Mouse (Mus musculus) heart, postnatal 14 days (tissue): ENCODE results near the gene Hist1h2bh. TPM values are rescaled to one million over a fixed set of nuclear protein-coding genes. Genes with fewer than 3 reads are reported as not detected.
"Not testable (repeated sequence)": the region's sequence is repeated elsewhere in the genome, so short reads cannot be mapped to it uniquely, and the experiment has no call there.

ENCODE experiments used
- DNase-seq, 2 experiments: peaks; one replicate each; pipeline ENCODE4 v3.0.0; 2021 to 2022
- intact Hi-C: fragments of 180-260 bp; cut with DNase I; formaldehyde crosslinking; loops from one replicate; pipeline ENCODE4 v1.15.1; 2025
- total RNA-seq, 2 experiments: library from RNA; stranded (reverse); gene quantifications; 2 replicates each; pipeline ENCODE4 v1.2.3; 2021

Hist1h2bh gene
- total RNA-seq, 2 experiments from 2014 or later, result 3.7 to 7.4 TPM

DNA sequence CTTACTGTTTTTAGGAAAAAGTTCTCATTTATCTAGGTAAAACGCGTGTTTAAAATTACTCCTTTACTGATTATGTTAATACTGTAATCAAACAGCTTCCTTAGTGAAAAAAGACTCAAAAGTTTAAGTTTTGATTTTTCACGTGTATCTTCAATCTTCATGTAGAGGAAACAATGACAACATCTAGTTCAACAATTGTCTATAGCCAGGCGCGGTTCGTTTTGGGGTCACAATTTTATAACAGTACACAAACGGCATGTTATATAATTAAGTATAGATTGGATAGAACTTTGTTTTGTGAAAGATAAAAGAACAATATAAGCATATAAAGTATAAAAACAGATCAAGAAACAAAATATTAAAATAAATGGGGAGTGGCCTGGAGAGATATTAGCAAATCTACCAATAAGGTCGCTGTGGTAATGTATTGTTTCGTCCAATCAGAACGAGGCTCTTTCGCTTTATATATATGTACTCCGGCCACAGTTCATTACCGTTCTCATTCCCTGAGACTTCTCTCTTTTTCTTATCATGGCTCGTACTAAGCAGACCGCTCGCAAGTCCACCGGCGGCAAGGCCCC, 32.2 kb upstream of the Hist1h2bh start, which contains the start of gene Hist1h3d:
TSS of gene Hist1h3d (plus strand) at position 493 of the 581 bp plus-strand sequence.
- intact Hi-C loops, result no loop called here
- peak in 1 of 2 experiments; percentile 44 for DNase-seq

DNA sequence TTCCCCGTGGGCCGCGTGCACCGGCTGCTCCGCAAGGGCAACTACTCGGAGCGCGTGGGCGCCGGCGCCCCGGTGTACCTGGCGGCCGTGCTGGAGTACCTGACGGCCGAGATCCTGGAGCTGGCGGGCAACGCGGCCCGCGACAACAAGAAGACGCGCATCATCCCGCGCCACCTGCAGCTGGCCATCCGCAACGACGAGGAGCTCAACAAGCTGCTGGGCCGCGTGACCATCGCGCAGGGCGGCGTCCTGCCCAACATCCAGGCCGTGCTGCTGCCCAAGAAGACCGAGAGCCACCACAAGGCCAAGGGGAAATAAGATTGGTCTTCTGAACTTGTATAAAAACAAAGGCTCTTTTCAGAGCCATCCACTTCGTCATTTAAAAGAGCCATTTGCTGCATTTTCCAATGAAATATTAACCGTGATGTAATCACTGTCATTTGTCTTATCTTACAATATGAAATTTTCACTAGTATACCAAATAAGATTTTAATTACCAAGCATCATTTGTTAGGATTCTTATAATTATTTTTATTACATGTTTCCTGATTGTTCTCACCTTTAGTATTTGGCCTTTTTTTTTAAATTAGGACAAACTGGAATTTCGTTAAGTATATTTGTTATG, 31.5 kb upstream of the Hist1h2bh start:
- intact Hi-C loops, result loop anchor here (5.0 kb wide), 1 partner anchor 1537 kb away; the partner anchor contains the start of genes Hist1h2ah and Hist1h2bk
- DNase-seq, result not testable (repeated sequence)

DNA sequence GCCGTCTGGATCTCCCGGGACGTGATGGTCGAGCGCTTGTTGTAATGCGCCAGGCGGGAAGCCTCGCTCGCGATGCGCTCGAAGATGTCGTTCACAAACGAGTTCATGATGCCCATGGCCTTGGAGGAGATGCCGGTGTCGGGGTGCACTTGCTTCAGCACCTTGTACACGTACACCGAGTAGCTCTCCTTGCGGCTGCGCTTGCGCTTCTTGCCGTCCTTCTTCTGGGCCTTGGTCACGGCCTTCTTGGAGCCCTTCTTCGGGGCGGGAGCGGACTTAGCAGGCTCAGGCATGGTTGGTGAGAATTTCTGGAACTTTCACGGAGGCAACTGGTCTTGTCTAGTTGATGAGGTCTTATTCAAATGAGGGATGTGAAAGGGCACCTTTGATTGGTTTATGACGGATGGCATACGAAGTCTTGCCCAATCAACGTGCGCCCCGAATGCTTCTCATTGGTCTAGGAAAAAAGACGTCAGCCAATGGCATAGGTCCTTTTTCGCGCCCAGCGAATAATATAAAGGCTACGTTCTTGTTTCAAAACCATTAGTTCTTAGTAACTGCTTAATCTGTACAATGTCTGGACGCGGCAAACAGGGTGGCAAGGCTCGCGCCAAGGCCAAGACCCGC, 30.8 kb upstream of the Hist1h2bh start, which contains the start of the genes Hist1h2bf and Hist1h2ad:
TSS of gene Hist1h2bf (minus strand) at position 299 of the 627 bp plus-strand sequence.
TSS of gene Hist1h2ad (plus strand) at position 484 of the 627 bp plus-strand sequence.
- peak; percentile 77 to 85 for DNase-seq
- intact Hi-C loops, result loop anchor here (5.0 kb wide), 1 partner anchor 1537 kb away; the partner anchor contains the start of genes Hist1h2ah and Hist1h2bk

DNA sequence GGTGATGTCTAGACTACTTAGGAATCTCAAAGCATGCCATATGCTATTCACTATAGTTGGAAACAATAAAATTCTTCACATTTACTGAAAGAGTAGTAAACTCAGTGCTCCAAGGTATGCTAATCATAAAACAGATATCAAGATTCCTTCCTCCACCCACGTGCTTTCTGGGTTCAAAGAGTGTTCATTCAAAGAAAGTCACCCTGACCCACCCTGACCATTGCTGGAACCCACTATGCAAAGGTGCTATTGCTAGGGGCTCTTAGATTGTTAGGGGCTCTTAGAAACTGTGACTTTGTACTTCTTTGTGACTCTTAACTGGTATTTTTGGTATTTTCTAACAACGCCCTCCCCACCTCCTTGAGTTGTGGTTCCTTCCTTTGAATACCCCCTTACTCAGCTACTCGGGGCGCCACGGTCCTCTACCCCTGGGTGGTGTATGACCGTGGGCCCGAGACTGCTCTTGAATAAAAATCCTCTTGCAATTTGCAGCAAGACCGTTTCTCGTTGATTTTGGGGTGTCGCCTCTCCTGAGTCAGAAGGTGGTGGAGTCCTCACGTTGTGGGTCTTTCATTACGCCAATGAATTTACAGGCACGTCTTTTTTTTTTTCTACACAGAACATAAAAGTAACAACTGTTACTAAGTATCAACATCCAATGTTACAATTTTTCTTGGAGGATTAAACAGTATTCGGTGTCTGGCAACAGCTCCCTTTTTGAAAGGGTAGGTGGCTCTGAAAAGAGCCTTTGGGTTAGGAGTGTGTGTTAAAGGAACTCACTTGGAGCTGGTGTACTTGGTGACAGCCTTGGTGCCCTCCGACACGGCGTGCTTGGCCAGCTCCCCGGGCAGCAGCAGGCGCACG, 30.1 kb upstream of the Hist1h2bh start:
- DNase-seq, result not testable (repeated sequence)
- intact Hi-C loops, result loop anchor here (5.0 kb wide), 1 partner anchor 1536 kb away; the partner anchor contains the start of genes Hist1h2ah and Hist1h2bk

DNA sequence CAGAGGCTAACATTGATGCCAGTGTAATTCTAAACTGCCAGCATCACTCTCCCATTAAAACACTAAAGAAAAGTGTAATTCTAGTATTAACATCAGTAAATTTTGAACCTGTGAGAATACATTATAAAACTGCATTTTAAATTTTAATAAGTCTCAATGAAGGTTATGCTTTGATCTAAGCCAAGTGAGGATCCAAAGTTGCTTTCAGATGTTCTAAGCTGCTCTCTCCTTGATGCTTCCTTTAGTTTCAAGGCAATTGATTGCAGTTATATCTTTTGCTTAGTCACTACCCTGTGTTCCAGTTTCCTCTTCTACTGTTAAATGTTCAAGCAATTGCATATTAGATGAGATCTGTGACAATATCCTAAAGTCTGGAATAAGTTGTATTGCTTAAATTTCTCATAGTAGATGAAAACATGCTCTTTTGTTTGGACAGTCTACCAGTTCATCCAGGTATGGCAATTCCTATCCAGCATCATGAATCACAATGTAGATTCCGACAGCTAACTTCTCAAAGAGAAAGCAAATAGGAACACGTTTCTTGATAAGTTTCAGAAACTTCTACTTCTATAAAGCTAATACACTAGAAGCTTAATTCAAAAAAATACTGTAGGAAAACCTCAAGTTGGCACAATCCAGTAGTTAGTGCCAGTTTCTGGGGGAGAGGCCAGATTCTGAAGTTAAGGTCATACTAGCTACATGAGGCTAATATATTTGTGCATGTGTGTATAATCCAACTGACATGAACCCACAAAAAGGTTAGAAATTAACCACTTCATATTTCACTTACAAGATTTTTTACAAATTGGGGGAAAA, 29.2 kb upstream of the Hist1h2bh start:
- DNase-seq, result no peak
- intact Hi-C loops, result loop anchor here (5.0 kb wide), 1 partner anchor 1535 kb away; the partner anchor contains the start of genes Hist1h2ah and Hist1h2bk

DNA sequence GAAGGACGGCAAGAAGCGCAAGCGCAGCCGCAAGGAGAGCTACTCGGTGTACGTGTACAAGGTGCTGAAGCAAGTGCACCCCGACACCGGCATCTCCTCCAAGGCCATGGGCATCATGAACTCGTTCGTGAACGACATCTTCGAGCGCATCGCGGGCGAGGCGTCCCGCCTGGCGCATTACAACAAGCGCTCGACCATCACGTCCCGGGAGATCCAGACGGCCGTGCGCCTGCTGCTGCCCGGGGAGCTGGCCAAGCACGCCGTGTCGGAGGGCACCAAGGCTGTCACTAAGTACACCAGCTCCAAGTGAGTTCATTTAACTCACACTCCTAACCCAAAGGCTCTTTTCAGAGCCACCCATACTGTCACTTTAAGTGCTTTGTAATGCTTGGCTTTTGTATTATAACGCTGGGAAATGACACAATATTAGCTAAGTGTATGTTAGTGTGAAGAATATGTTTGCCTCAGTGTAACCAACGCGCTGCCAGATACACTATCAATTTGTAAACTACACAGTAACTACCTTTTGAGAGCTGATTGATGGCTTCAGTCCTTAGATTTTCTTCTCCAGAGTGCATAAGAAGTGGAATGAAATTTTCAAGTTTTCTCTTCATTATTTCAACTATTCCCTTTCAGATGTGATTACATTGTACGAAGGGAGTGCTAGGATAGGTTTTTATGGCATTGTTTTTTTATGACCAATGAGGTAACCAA, 28.5 kb upstream of the Hist1h2bh start:
- intact Hi-C loops, result loop anchor here (5.0 kb wide), 1 partner anchor 1534 kb away; the partner anchor contains the start of genes Hist1h2ah and Hist1h2bk

DNA sequence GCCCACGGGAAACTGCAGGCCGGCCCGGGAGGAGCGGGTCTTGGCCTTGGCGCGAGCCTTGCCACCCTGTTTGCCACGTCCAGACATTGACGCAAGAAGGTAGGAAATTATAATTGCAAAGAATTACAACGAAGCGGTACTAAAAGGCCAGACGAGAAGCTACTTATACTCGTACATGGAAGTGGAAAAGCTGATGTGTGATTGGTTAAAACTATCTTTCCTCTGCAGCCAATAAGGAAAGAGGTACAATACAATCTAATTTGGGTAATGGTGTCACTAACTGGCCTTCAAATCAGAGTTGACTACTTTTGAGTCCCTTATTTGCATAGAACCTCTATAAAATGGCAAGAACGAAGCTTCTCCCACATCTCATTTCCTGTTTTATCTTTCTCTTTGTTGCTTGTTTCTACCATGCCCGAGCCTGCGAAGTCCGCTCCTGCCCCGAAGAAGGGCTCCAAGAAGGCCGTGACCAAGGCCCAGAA, 27.9 kb upstream of the Hist1h2bh start, which contains the start of the genes Hist1h2ae and Hist1h2bg:
TSS of gene Hist1h2ae (minus strand) at position 199 of the 482 bp plus-strand sequence.
TSS of gene Hist1h2bg (plus strand) at position 375 of the 482 bp plus-strand sequence.
- intact Hi-C loops, result loop anchor here (5.0 kb wide), 1 partner anchor 1534 kb away; the partner anchor contains the start of genes Hist1h2ah and Hist1h2bk
- DNase-seq, result peak; percentile 51 to 55

More for the DNA sequence above, 28.5 kb upstream of the Hist1h2bh start:
- not testable (repeated sequence) for DNase-seq

DNA sequence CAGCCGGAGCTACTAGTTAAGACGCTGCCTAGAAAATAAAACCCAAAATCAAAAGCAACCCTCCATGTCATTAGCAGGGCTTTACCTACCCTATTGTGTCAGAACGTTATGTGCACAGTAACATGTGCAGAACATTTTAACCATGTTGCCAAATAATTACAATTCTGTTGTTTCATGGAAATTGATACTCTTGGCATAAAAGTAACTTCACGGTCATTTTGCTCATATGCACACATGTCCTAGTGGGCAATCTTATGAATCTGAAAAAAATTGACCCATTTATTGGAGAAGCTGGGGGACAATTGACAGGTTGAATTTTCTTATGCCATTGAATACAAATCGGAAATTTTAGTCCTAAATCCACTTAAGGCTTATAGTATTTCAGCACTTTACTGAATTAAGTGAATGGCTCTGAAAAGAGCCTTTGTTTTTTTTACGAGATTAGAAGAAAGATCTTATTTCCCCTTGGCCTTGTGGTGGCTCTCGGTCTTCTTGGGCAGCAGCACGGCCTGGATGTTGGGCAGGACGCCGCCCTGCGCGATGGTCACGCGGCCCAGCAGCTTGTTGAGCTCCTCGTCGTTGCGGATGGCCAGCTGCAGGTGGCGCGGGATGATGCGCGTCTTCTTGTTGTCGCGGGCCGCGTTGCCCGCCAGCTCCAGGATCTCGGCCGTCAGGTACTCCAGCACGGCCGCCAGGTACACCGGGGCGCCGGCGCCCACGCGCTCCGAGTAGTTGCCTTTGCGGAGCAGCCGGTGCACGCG, 27.2 kb upstream of the Hist1h2bh start:
- intact Hi-C loops, result loop anchor here (5.0 kb wide), 1 partner anchor 1533 kb away; the partner anchor contains the start of genes Hist1h2ah and Hist1h2bk
- not testable (repeated sequence) for DNase-seq

DNA sequence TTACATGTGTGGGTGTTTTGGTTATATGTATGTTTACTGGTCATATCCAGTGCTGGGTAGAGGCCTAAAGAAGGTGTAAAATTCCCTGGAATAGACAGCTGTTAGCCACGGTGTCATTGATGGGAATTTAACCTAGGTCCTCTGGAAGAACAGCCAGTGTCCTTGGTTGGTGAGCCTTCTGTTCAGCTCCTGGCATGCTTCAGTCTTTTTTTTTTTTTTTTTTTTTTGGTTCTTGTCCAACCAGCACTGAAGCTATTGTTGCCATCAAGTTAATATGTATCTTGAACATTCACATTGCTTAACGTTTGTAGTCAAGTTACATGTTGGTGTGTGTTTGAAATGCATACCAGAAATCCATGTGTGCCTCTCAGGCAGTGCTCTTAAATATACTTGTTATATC, 21.3 kb upstream of the Hist1h2bh start:
- intact Hi-C loops, result no loop called here
- DNase-seq, result no peak

DNA sequence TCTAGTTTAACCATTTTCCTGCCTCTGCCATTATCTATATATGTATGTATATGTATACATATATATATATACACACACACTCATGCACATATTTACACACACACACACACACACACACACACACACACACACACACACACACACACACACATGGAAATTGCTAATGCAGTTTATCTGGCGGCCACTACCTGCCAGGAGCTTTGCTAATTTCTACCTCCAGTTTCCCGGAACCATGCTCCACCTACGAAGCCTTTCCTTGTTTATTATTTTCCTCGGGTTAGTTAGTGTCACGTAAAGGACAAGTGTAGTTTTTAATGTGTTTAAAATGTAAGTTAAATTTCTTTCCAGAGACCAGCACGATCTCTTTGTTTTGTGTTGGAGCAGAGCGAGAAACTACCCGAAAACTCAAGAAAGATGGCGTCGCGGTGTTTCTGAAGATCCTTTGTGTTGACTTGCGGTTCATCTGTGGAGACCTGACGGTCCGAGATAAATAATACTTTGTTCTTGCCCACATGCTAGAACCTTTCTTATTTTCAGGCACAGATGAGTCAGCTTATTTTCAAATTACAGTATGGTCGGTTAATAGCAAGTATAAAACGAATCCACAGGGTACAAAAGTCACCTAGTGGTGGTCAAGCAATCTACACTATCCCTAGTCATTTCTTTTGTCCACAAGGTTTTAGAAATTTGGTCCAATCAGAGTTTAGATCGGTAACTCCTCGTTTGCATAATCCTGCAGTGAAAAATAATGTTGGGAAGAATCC, 19.7 kb upstream of the Hist1h2bh start:
- DNase-seq, result peak in 1 of 2 experiments; percentile 40
- intact Hi-C loops, result no loop called here

DNA sequence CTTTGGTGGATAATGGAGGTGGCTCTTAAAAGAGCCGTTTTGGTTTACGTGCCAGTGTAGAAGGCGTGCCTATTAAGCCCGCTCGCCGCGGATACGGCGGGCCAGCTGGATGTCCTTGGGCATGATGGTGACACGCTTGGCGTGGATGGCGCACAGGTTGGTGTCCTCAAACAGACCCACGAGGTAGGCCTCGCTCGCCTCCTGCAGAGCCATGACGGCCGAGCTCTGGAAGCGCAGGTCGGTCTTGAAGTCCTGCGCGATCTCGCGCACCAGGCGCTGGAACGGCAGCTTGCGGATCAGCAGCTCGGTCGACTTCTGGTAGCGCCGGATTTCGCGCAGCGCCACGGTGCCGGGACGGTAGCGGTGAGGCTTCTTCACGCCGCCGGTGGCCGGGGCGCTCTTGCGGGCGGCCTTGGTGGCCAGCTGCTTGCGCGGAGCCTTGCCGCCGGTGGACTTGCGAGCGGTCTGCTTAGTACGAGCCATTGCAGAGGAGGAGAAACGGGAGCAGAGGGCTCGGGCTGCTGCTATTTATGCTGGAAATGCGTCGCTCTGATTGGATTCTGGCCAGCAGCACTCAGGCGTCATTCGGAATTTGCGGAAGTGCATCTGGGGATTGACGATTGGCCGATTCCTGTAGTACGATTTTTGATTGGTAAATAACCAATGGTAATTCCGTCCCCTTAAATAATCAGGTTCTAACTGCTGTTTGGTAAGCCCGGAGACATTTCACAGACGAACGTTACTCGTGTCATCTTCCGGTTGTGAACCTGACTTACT, 18.9 kb upstream of the Hist1h2bh start, which contains the start of gene Hist1h3e:
TSS of gene Hist1h3e (minus strand) at position 487 of the 777 bp plus-strand sequence.
- DNase-seq, result peak; percentile 89 to 94
- intact Hi-C loops, result not testable (repeated sequence)

DNA sequence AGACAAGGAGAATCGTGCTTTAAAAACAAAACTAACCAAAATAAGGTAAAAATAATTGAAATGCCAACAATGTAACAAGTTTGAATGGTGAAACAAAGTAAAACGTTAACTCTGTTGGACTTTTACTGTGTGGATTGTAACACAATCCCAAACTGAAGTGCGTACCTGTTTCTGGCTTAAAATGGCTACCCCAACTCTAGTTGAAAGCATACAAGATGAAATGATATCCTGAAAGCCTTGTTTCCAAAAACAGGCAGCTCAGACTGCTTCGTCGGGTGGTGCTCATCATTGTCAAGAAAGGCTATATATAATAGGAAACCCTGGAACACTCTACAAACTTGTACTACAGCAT, 18.3 kb upstream of the Hist1h2bh start:
- DNase-seq, intact Hi-C loops: not testable (repeated sequence)

DNA sequence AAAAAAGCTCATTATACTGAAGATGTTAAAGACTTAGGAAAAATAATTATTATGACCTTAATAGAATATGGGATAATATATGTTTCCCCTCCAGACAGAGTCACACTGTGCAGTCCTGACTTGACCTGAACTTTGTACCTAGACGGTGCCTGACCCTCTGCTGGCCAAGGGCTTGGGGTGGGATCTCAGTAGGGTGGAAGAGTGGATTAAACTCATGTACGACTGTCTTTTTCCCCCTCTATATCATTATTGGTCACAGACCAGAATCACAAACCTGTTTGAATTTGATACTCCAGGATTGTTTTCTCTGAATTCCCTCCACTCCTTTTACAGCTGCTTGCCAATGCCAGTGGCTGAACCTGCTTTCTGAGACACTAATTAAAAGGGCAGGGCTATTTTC, 17.5 kb upstream of the Hist1h2bh start:
- DNase-seq, intact Hi-C loops: not testable (repeated sequence)

DNA sequence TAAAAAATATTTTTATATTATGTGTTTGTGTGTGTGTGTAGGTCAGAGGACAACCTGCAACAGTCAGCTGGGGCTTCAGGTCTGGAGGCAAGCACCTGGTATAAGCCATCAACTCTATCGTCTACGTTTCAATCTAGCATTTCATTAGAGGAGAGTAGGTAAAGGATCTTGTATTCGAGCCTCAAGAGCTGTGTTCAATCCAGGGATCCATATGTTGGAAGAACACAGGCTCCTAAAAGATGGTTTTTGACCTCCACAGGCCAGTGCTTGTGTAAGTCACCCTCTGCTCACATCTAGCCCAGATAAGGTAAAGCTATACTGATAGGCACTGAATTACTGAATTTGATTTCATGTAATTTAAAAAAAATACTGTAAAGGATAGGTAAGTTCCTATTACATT, 13.7 kb upstream of the Hist1h2bh start:
- intact Hi-C loops, result no loop called here
- DNase-seq, result no peak

DNA sequence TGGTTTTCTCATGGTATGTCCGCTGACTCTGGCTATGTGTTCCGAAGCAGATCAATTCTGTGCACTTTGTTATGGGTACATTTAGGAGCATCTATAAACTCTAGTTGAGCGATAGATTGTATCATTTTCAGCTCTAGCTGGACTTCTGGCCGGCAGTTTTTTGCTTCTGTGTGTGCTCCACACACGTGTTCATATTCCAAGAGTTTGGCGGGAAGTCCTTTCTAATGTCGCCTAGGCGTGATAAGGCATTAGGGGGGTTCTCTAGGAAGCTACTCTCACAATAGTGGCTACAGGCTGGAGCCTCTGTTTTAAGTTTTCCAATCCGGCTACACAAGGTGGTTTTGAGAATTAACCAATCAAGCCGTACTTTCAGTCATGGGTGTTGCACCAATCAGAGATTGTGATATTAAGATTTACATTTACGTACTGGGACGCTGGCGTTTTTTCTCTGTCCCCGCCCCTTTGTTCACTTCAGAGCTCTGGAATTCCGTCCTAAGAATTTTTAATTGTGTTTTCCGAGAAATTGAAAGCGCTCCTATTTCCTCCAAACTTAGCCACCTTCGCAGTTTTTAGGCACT, 12.7 kb upstream of the Hist1h2bh start:
- intact Hi-C loops, result no loop called here
- DNase-seq, result peak; percentile 41 to 62
